Mouse (Mus musculus) heart, adult 8-10 months (tissue): Measurements from ENCODE around the gene L2hgdh. TPM values are rescaled to one million over a fixed set of nuclear protein-coding genes. Genes with fewer than 3 reads are reported as not detected.
A peak's percentile ranks its signal among the peaks of the same experiment; 100 is the strongest.
"Not testable (repeated sequence)": the region's sequence is repeated elsewhere in the genome, so short reads cannot be mapped to it uniquely, and the experiment has no call there.

Experiments used
- DNase-seq: peaks from one replicate; pipeline ENCODE4 v3.0.0; 2022; ENCODE audit warnings: low spot score
- microRNA-seq: library from miRNA; unstranded; fragments of <30 nt; microRNA quantifications from one replicate; pipeline ENCODE4 v1.2.0, GENCODE M21; 2022
- total RNA-seq, 4 experiments: library from RNA; stranded (reverse); gene quantifications; 2 replicates each; pipeline ENCODE4 v1.2.4; 2022

The L2hgdh gene
- total RNA-seq, 4 experiments from 2014 or later = 42.7 to 56.7 (median 46.3) TPM

GRCm38 (mm10) chr12:69674576-69675537 is 49.8 kb downstream of the L2hgdh start:
- no peak for DNase-seq

- DNase-seq = peak; percentile 45
These were observed 50.5 kb downstream of the L2hgdh start for GRCm38 (mm10) chr12:69674176-69674575.

- DNase-seq = no peak
These were observed 58.0 kb downstream of the L2hgdh start for GRCm38 (mm10) chr12:69666721-69667120.

- no peak for DNase-seq
These were observed 63.0 kb downstream of the L2hgdh start for GRCm38 (mm10) chr12:69661658-69662057.

GRCm38 (mm10) chr12:69653973-69654372 is 70.7 kb downstream of the L2hgdh start:
- not testable (repeated sequence) for DNase-seq

GRCm38 (mm10) chr12:69649511-69649910 is 75.2 kb downstream of the L2hgdh start:
- DNase-seq = no peak

- peak; percentile 14 for DNase-seq
These were observed 78.7 kb downstream of the L2hgdh start for GRCm38 (mm10) chr12:69645821-69646616.

GRCm38 (mm10) chr12:69644877-69645276 is 79.8 kb downstream of the L2hgdh start:
- DNase-seq = peak; percentile 45

- no peak for DNase-seq
These were observed 81.8 kb downstream of the L2hgdh start for GRCm38 (mm10) chr12:69642877-69643276.

Small RNA genes within 50 kb of the gene (microRNA-seq; reads per million reads assigned to microRNA genes)
- gene Mir681 = not detected

Other genes with a start within 250 kb of the L2hgdh start
- 1 to 10 TPM; 2.7 to 3.7 (median 3.3) TPM for gene Vcpkmt, start 141.8 kb downstream of the L2hgdh start, total RNA-seq
- 10 to 100 TPM; 36.6 to 44.0 (median 41.1) TPM for gene Sos2, start 43.0 kb downstream of the L2hgdh start, total RNA-seq
- 10 to 100 TPM; 28.1 to 38.2 (median 32.3) TPM for gene Atp5s, start 77 bp upstream of the L2hgdh start, total RNA-seq
- gene Cdkl1, start 66.4 kb upstream of the L2hgdh start, total RNA-seq = 10 to 100 TPM; 11.8 to 17.0 (median 14.4) TPM
- 1 to 10 TPM; 3.4 to 6.1 (median 5.0) TPM for gene Atl1, start 167.7 kb upstream of the L2hgdh start, total RNA-seq
- gene Map4k5, start 168.3 kb upstream of the L2hgdh start, total RNA-seq = 10 to 100 TPM; 19.1 to 21.2 (median 20.3) TPM